Mouse (Mus musculus) kidney, adult 2 months (tissue): ENCODE measurements around the gene Rap1gap2. TPM values are rescaled to one million over a fixed set of nuclear protein-coding genes. Genes with fewer than 3 reads are reported as not detected.

Source experiments
- DNase-seq: peaks from one replicate; pipeline ENCODE4 v3.0.0; 2021
- H3K27ac ChIP-seq: fragments of 200-500 bp; 2 replicates; pipeline ENCODE4 v1.5.1; 2012; ENCODE audit warnings: low read depth, low read length, control low read depth, inconsistent platforms; ENCODE audit not compliant: insufficient read depth
- H3K27me3 ChIP-seq: fragments of 200-500 bp; replicated peaks from 2 replicates; pipeline ENCODE4 v1.6.1; 2012; ENCODE audit warnings: mild to moderate bottlenecking, moderate library complexity, low read length, inconsistent platforms; ENCODE audit not compliant: control insufficient read depth, insufficient read depth
- H3K36me3 ChIP-seq: fragments of 200-500 bp; 2 replicates; pipeline ENCODE4 v1.6.1; 2012; ENCODE audit warnings: mild to moderate bottlenecking, moderate library complexity, low read length, inconsistent platforms; ENCODE audit not compliant: control insufficient read depth, insufficient read depth
- H3K4me1 ChIP-seq: fragments of 200-500 bp; 2 replicates; pipeline ENCODE4 v1.6.1; 2011; ENCODE audit warnings: low read length; ENCODE audit not compliant: control insufficient read depth, insufficient read depth
- H3K4me3 ChIP-seq: fragments of 200-500 bp; 2 replicates; pipeline ENCODE4 v1.5.1; 2011; ENCODE audit warnings: mild to moderate bottlenecking, low read depth, low read length, control low read depth; ENCODE audit not compliant: insufficient read depth
- CTCF ChIP-seq: fragments of 200-500 bp; conservative IDR thresholded peaks from 2 replicates; pipeline ENCODE4 v1.5.1; 2011; ENCODE audit warnings: low read depth, mild to moderate bottlenecking, control low read depth, low read length, moderate library complexity, mixed read lengths; ENCODE audit not compliant: insufficient read depth, insufficient read length
- POLR2A ChIP-seq: fragments of 200-500 bp; IDR thresholded peaks from one replicate; pipeline ENCODE4 v1.6.1; 2011; ENCODE audit warnings: low read depth, low read length, control low read depth
- WGBS: fragments of 180-500 bp; shearing (Covaris S2); methylation state at CpG from one replicate; pipeline ENCODE4 v1.1.7; 2018; 5-methylcytosine and 5-hydroxymethylcytosine counted together
- polyA plus RNA-seq: library from polyadenylated mRNA; depleted of rRNA; stranded (reverse); fragments of >200 nt; gene quantifications from 2 replicates; pipeline ENCODE4 v1.2.3, GENCODE M21; 2012

Gene Rap1gap2
- polyA plus RNA-seq, 1 experiment = 24.9 TPM

DNA sequence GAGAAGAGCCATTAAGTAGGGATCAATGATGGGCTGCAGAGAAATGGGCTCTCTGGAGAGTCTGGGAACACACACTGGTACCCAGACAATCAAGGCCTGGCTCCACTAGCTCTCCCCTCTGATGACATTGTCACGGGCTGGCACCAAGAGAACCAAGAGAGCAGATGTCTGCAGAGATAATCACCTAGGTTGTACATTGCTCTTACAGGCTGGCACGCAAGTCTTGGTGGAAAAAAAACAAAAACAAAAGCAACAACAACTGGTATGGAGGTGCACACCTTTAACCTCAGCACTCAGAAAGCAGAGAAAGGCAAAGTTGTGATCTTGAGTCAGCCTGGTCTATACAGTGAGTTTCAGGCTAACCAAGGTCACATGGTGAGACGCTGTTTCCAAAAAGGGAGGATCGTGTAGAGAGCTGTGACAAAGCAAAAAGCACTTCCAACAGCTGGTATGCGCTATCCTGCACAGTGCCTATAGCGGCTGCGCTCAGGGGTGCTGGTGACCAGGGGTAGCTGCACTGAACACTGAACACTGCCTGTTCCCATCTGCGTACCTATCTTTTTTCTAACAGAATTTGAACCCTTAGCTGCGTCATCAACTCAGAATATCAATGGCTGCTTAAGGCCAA is 50.0 kb downstream of the Rap1gap2 start:
- WGBS = 91% methylated on average over 9 of the region's 9 CpGs
- DNase-seq = no peak
- H3K4me3 ChIP-seq = no peak overlapping the region
- H3K27ac ChIP-seq = no peak overlapping the region
- no peaks in the 10 kb centered on the region for H3K27me3 ChIP-seq
- H3K4me1 ChIP-seq = no peaks in the 10 kb centered on the region
- TF ChIP-seq CTCF (no peak), POLR2A (no peak)
- H3K36me3 ChIP-seq = no peaks in the 10 kb centered on the region

GRCm38 (mm10) chr11:74559793-74560433 is 50.8 kb downstream of the Rap1gap2 start:
- WGBS = 54% methylated on average over 5 of the region's 5 CpGs
- no peaks in the 10 kb centered on the region for H3K36me3 ChIP-seq
- no peak for DNase-seq
- H3K4me3 ChIP-seq = no peak overlapping the region
- no peaks in the 10 kb centered on the region for H3K4me1 ChIP-seq
- no peak for TF ChIP-seq POLR2A
- no peak for TF ChIP-seq CTCF
- H3K27ac ChIP-seq = no peak overlapping the region
- H3K27me3 ChIP-seq = no peaks in the 10 kb centered on the region

DNA sequence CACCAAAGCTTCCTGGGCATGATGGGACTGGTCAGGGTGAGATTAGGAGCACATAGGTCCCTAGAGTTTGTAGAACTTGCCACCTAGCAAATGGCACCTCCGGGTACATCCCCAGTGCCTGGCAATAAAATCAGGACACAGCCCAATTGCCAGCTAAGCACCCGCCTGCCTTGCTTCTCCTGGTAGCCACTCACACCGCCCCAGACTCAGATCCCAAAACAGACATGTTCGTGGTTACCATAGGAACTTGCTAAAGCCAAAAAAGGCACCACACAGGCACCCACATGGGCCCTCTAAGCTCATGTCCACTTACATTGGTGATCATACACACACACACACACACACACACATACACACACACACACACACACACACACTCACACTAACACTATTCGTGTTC is 51.8 kb downstream of the Rap1gap2 start:
- DNase-seq = no peak
- H3K36me3 ChIP-seq = no peaks in the 10 kb centered on the region
- no peaks in the 10 kb centered on the region for H3K4me1 ChIP-seq
- no peak overlapping the region for H3K4me3 ChIP-seq
- no peak for TF ChIP-seq POLR2A
- no peak for TF ChIP-seq CTCF
- no peak overlapping the region for H3K27ac ChIP-seq
- H3K27me3 ChIP-seq = no peaks in the 10 kb centered on the region
- 74% methylated on average over 5 of the region's 5 CpGs for WGBS

- 56% methylated on average over 11 of the region's 11 CpGs for WGBS
- TF ChIP-seq CTCF = no peak
- TF ChIP-seq POLR2A = no peak
- DNase-seq = peak; percentile 50
- H3K27ac ChIP-seq = no peak overlapping the region
- H3K36me3 ChIP-seq = no peaks in the 10 kb centered on the region
- H3K27me3 ChIP-seq = no peaks in the 10 kb centered on the region
- no peak overlapping the region for H3K4me3 ChIP-seq
- H3K4me1 ChIP-seq = no peaks in the 10 kb centered on the region
Measured at GRCm38 (mm10) chr11:74557456-74558230, 53.1 kb downstream of the Rap1gap2 start.

- Histone ChIP-seq H3K27me3 (no peaks in the 10 kb centered on the region), H3K4me1 (no peaks in the 10 kb centered on the region), H3K4me3 (no peak overlapping the region), H3K36me3 (no peaks in the 10 kb centered on the region), H3K27ac (no peak overlapping the region)
- DNase-seq = peak; percentile 52
- no peak for TF ChIP-seq POLR2A
- no peak for TF ChIP-seq CTCF
- WGBS = 58% methylated on average over 9 of the region's 9 CpGs
Measured at GRCm38 (mm10) chr11:74555716-74556374, 54.9 kb downstream of the Rap1gap2 start.

DNA sequence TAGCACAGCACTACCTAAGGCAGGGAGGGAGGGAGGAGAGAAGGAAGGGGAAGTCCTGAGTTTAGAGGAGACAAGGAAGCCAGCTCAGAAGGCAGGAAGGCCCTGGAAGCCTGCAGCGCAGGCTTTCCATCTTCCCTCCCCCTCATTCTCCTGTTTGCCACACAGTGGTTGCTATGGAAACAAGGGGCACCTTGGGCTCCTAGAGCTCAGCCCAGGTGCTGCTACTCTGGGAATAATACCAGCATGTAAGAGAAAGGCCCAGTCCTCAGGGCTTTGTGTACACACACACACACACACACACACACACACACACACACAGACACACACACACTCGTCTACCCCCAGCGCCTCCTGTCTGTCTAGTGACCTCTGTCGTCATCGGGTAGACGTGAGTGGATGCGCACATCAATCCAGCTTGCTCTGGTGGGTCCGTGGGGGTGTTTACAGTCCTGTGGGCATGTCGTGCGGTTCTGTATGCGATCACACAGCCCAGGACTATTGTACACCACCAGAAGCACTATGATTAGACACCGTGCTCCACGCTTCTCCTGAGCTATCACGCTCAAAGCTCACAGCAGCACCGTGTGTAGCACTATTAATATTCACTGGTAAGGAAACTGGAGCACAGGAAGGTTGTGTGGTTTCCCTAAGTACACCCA is 55.9 kb downstream of the Rap1gap2 start:
- H3K4me1 ChIP-seq = no peaks in the 10 kb centered on the region
- no peak overlapping the region for H3K27ac ChIP-seq
- TF ChIP-seq CTCF (no peak), POLR2A (no peak)
- WGBS = 63% methylated on average over 15 of the region's 15 CpGs
- H3K36me3 ChIP-seq = no peaks in the 10 kb centered on the region
- DNase-seq = peak; percentile 19
- no peak overlapping the region for H3K4me3 ChIP-seq
- no peaks in the 10 kb centered on the region for H3K27me3 ChIP-seq
